Mouse (Mus musculus) spleen, postnatal 10 days (tissue): ENCODE data around the gene Gm10283.
A peak's percentile ranks its signal among the peaks of the same experiment; 100 is the strongest.
"Not testable (repeated sequence)": the region's sequence is repeated elsewhere in the genome, so short reads cannot be mapped to it uniquely, and the experiment has no call there.

Source experiments
- DNase-seq, 2 experiments: peaks; one replicate each; pipeline ENCODE4 v3.0.0; 2021 to 2022; ENCODE audit warnings: low spot score in 2 of 2

Gm10283 gene

DNA sequence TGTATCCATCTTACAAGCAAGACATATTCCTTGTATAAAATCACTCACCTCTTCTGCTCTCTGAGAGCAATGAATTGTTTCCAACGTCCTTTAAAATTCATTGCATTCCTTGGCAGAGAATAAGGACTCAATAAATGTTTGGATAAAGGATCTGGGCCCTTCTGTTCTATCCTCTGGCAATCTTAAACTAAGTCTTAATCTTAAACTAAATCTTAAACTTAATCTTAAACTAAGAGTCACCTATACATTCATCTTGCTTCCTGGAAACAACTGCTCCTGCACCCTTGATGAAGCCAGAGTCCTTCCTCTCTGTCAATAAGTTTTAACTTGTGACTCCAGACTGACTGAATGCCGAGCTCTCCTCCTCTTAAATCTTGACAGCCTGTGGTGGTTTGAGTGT, at the start of gene Gm10283:
Gene Gm10283 (minus strand): TSS at position 101 of the 400 bp plus-strand sequence.
- no peak for DNase-seq

DNA sequence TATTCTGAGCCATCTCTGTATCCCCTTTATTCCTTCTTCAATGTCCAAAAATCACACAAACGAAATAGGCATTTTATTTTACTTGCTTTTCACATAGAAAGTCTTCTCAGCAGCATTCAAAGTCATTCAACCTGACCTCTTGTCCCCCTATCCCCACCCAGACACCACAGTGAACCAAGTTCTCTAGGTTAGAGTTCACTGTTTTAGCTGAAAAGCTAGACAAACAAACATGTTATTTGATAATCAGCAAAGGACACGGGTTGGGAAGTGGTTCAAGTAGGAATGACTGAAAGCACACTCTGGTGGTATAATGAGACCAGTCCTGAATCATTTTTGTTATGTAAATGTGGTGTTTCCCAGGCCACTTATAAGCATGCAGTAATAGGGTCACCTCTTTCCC, 31.9 kb upstream of the Gm10283 start:
- DNase-seq, result no peak

DNA sequence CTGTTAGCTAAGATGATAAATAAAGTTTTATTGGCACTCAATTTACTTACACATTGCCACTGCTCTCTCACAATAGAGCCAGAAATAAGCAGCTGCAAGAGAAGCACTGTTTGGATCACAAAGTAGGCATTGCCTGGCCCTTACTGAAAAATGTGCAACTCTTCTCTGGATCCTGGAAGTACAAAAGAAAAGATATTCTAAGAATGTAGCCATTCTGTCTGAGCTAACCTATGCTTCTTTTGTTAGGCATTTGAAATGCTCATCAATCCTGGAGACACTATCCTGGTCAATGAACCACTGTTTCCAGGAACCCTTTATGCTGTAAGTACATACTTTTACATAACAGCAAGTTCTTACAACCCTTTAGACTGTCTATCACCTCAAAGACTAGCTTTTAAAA, 15.3 kb upstream of the Gm10283 start:
- DNase-seq, result no peak

DNA sequence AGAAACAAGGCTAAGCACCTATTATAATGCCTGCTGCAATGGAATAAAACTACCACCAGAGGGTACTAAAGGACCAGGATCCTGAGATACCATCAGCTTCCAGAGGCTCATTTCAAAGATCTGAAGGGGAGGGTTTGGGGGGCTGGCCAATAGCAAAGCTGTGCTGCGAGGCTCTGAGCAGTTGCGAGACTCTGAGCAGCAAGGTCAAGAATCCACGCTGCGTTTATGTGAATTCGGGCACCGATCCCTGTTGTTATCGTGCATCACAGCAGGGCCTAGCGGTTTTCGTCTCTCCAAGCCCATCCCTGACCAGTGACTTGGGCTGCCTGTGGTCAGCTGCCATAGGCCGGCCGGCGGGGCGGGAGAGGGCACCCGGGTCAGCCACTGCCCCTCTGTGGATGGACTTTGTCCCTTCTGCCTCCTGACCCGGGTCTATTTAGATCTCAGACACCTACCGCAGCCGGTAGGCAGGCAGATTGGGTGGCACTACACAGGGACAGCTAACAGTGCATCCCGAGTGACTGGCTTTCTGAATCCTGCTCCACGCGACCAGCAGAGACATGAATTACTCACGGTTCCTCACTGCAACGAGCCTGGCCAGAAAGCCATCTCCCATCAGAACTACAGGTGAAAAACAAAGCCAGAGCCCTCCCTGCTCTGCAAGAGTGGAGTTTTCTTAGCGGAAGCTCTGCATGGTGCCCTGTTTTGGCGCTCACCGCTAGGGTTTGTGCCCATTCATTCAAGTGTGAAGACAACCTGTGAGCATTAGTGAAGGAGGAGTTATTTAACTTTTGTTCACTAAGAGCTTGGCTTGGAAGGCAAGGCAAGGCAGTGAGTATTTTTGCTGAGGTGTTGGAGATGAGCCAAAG, 2.9 kb upstream of the Gm10283 start, which contains the start of gene Aadat:
Gene Aadat (plus strand): TSS at position 280 of the 869 bp plus-strand sequence.
- peak in 1 of 2 experiments; percentile 14 for DNase-seq

DNA sequence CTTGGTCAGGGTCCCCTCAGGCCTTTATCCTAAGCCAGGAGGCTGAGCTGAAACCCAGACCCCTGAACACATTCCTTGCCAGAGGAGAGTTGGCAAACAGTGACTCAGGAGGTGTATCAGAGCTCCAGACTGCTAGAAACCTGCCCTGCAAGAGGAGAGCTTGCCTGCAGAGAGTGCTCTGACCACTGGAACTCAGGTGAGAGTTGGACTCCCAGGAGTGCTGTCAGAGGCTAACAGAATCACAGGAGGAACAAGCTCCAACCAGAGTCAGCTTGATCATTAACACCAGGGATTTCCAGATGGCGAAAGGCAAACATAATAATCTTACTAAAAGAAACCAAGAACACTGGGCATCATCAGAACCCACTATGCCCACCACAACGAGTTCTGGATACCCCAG, 8.0 kb downstream of the Gm10283 start:
- not testable (repeated sequence) for DNase-seq

DNA sequence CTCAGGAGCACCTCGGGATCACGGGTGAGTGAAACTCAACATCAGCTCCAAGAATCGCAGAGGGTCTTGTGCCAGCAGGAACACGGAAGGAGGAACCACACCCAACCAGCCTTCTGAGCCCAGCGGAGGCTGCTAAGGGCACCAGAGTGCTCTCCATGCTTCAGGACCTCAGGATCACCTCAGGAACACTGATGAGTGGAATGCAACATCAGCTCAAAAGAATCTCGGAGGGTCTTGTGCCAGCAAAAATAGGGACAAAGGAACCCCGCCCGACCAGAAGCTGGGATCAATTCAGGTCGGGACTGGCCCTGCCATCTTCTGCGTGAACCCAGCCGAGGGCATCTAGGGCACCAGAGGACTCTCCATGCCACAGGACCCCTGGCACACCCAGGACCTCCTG, 8.4 kb downstream of the Gm10283 start:
- no peak for DNase-seq

DNA sequence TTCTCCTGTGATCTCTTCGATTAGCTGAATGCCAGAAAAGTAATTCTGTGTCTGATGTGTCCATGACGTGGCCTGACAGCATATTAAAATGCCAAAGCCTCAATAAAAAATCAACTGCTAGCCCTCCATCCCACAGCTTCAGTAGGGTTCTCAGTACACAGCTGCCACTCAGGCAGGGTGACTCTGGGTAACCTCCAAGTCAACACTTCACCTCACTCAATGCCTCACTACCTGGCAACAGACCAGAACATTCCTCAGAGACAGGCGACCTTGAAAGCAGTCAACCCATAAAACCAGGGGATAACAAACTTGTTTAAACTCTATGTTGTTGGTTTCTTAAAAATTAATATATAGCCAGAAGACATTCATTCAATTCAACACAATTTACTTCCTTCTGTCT, 10.5 kb downstream of the Gm10283 start:
- DNase-seq, result no peak

DNA sequence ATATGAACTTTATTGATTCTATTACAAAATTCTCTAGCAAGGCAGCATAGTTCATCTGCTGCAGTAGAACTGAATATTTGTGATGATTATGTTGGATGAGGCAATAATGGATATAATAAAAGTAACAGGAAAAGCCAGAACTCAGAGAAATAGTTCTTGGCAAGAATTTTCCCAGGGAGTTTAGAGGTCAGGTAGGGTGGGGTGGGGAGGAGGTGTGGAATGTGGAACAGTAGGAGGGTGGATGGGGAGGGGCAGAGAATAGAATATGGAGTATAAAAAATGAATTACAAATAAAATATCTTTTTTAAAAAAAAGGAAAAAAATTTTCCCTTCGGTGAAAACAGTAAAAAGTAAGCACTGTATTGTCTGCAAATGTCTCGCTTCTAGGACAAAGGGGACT, 11.1 kb downstream of the Gm10283 start:
- no peak for DNase-seq

DNA sequence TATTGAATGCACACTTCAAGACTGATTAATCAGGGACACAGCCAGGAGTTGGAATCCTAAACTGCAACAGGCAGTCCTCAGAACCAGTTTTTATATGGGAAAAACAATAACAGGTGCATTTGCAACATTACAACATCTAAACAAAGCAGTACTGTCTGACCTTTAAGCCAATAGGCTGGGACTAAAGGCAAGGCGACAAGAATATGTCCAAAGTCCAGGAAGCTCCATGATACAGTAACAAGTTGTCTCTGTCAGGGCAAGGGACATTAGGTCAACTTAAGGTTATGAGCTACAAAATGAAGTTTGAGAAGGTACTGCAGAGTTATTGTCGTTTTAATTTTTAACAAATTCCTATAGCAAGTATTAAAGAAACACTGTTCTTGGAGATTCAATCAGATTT, 12.9 kb downstream of the Gm10283 start:
- no peak for DNase-seq

DNA sequence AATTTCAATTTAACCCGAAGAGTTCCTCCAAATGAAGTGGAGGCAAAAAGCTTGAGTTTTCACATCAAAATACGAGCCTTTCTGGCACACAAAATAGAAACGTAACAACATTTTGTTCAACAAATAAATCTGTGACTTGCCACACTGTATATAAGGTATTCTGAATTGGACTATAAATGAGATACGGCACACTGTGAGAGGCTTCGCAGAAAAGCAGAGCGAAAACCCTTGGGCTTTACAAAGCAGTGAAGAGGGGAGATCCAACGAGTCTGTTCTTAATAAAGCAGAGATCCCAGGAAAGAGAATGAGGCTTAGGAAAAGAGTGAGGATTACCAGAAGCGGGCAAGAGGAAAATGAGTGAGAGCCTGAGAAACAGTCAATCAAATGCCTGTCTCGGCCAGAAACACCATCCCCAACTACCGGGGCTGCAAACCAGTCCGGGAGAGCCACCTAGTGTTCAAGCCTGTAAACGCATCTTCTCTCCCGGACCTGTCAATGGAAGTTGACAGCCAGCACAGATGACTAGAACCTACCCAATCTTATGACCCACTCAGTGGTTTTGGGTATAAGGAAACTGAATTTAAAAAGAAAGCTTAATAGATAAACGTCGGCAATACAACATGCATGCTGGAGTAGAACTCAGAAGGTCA, 36.2 kb downstream of the Gm10283 start:
- DNase-seq, result peak in 1 of 2 experiments; percentile 29

DNA sequence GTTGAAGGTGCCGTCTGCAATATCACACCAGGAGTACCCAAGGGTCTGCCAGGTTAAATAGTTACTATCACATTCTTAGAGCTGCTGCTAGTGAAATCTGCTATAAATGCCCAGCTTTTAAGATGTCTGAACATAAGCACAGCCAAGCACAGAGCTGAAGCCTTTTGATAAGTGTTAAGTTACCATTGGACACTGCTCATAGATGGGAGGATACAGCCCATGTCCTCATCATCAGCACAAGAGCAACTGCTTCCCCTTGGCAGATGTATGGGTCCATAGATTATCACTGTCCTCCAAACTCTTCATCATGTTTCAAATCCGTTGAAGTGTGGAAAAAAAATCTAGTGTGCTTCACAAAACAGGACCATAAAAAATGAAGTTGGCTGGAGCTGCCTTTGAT, 53.7 kb downstream of the Gm10283 start:
- DNase-seq, result no peak

DNA sequence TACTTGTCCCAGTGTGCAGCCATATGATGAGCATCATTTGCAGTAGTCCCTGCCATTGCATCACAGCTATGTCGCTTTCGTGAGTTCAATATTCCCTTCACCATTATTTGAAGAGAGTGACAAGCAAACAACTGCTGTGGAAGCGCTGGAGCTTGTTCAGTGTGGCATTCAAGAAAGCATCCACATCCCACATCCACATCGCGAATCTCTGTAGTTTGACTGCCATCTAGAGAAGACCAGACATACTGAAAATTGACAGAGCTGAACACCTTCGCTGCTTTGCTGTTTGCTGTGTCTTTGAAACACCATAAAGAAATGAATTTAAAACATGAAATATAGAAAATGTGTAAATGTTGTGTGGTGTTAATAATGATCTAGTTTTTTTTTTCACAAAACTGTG, 58.0 kb downstream of the Gm10283 start:
- no peak for DNase-seq

DNA sequence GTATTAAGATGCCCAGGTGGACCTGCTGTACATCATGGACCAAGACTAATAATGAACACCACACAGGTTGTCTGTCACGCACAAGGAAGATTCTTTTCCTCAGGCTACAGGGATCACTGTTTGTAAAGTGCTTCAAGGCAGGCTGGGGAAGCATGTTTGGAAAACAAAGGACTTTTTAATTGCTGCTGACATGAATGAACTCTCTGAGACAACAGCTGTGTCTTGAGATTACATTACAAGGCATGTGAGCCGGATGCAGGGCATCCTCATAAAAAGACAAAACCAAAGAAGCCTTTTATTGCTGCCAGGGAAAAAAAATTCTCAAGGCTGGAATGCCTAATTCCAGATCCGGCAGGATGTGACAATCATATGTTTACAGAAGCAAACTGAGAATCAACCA, 64.4 kb downstream of the Gm10283 start:
- no peak for DNase-seq

DNA sequence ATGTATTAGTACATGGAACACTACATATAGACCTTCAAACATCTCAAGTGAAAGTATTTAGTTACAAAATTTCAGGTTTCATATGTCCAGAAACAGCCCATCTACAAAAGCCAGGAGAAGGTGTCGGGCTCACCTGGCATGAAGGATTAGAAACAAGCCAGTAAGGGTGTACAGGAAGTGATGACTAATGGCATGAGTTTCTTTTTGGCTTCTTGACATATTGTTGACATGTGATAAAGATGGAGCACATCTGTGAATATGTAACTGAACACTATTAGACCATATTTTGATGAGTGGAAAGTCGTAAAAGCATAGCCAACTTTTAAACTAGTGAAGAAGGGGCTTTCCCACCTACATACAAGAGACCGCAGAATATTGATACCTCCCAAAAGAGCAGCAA, 66.1 kb downstream of the Gm10283 start:
- no peak for DNase-seq

DNA sequence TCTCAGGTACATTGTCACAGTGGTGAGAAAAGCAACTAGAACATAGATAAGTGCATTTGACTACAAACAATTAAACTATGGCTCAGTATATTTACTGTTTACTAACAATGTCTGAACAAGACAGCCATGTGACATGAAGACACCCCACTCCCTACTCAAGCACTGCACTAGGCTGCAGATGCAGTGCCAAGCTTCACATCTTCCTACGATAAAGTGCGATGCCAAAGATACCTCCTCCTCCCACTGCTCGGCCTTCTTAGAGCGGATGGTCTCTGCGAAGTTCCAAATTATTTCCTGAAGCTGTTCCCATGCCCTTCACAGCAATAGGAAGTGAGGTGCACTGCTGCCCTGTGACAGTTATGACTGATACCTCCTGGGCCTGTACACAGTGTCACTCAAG, 70.3 kb downstream of the Gm10283 start:
- no peak for DNase-seq

DNA sequence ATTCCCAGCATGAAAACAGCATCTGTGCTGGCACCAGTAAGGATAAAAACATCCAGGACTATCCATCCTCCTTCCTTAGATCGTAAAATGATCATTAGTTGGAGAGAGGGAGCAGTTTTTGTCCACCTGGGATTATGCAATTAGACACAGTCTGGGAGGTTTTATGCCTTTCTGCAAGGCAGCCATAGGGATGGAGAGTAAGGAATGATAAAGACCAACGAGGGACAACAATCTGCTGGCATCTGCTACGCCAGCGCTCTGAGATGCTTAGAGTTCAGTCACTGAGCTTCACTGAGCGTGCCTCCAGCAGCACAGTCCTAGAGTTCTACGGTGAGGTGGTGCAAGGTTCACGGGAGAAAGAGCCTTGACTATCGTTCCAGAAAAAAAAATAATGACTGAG, 96.6 kb downstream of the Gm10283 start:
- DNase-seq, result no peak

DNA sequence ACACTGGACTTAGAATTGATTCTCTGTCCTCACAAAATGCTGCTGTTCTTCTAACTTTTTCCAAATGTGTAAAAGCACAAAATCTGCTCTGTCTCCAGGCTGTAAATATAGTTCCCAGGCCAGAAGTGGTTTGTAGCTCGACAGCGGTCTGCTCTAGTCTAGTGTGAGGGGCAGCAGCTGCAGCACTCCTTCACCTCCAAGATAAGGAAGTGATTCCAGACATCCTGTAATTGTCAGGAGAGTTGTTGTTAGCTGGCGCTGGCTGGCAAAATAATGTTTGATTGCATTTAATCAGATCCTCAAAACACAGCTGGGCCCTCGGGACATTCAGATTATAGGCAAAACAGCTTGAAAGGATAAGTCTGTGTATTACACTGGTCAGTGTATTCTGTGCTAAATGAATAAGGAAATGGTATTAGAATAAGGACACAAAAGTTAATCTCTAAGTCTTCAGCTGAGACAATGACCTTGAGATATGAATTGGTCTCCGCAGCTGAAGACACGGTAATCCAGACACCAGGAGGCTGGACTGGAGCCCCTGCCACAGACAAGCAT, 97.9 kb downstream of the Gm10283 start:
- DNase-seq, result no peak

DNA sequence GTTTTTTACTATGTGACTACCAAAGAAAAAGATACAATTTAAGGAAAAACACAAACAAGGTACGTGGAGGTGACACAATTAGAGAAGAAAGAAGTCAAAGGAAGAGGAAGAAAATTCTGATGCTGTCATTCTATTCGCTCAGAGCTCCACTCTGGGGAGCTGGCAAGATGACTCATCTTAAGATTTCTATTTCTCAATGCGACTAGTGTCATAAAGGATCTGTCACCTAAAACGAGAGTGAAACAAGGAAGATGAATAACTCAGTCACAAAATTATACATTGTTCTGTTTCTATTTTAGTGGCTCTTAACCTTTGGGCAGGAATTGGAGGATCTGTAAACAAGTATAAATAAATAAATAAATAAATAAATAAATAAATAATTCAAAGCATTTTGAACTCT, 109.3 kb downstream of the Gm10283 start:
- no peak for DNase-seq

DNA sequence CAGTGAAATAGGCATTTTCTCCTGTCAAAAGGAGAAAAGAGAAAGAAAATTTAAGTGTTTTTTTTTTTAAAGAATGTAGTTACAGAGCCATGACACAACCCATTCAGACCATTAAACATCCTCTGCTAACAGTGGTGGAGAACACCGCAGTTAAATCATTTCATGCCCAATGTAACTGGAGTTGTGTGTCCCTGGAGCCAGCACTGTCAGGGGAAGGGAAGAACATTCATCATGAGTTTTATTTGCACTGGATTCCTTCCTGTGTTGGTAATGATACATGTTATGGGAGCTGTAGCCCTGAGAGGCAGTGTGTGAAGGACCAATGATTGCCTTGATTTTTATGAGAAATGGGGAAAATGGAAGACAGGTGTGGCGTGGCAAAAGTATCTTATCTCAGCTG, 116.4 kb downstream of the Gm10283 start:
- DNase-seq, result no peak
